Mouse (Mus musculus): ENCODE results near the gene Rbfox1.

- TF ChIP-seq POLR2A (IDR thresholded peaks at IDR 0.05; ENCODE audit: extremely low read depth, insufficient read depth, low read length) (no peak), CTCF (IDR thresholded peaks at IDR 0.05; ENCODE audit: low read depth, low read length) (no peak)
These were observed 892.5 kb downstream of the Rbfox1 start for GRCm38 (mm10) chr16:6777506-6778185.
